Mouse (Mus musculus): Measurements from ENCODE around the gene Pes1.

DNA sequence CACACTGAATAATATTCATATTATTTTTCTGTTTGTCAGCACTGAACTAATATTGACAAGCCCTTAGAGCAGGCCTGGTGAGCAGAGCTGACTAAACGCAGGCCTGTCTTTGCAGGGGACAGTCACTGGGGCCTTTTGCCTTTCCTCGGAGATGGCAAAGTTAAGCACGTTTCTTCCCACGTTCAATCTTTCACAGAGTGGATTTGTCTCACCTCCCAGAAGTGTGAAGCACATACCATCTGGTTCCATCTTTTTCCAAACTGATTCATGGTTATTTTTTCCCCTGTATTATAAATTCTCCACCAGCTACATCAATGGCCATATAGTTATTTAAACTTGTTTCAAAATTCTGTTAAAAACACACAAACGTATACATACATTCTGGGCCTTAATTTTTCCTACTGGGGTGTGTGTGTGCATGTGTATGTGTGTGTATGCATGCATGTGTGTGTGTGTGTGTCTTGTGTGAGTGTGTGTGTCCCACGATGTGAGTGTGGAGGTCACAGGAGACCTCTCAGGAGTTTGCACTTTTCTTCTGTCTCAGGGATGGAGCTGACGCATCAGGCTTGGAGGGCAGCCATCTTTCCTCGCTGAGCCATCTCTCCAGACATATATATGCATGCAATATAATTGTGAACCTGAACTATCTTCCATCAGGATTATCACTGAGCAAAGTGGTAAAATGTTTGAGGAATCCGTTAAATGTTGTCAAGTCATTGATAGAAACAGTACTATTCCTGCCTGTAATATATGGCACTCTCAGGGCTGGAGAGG lies 64.0 kb downstream of the Pes1 start:
- no peak for TF ChIP-seq EP300 (IDR thresholded peaks at IDR 0.05; ENCODE audit: low read depth in 1 of 2, low read length in 2 of 2)
- TF ChIP-seq E2F4 (IDR thresholded peaks at IDR 0.05; ENCODE audit: borderline replicate concordance, low read depth, low read length) = no peak
